Comparison of ENCODE assay signal across 23 mouse cellular contexts in genomic region chr9:21402764-21403253, GRCm38 (mm10). TPM values are rescaled to one million over a fixed set of nuclear protein-coding genes. Genes with fewer than 3 reads are reported as not detected.
DNase-seq lines count a peak whose midpoint lies in the region; ATAC-seq and TF ChIP-seq lines count a peak whose summit lies in the region.
"Had no signal": no experiment of that assay in that cellular context is flagged by ENCODE, and none has a peak within 500 bp of the region (broad histone marks: within the 10 kb centered on the region; RNA-seq: fewer than 3 reads in every experiment).

No protein-coding gene starts in this region.

- no peak; a peak in 1 of 4 replicates for TF ChIP-seq POLR2A in MEL (IDR thresholded peaks at IDR 0.05; ENCODE audit: control insufficient read depth in 1 of 2, insufficient read depth in 1 of 2, low read depth in 1 of 2, low read length in 2 of 2, poor library complexity in 1 of 2)

- peaks cover 93% of the 10 kb centered on the region for H3K36me3 ChIP-seq in heart, embryonic 14.5 days (ENCODE audit: control insufficient read depth, insufficient read depth, low read length)
- peaks cover 94% of the 10 kb centered on the region for H3K36me3 ChIP-seq in heart, embryonic 10.5 days
- H3K36me3 ChIP-seq in heart, postnatal 0 days (replicated peaks; ENCODE audit: control insufficient read depth, insufficient read depth, low read length) = peaks cover 86% of the 10 kb centered on the region
- peaks cover 0 to 57% of the 10 kb centered on the region in 2 experiments; a peak in 2 of 4 replicates for H3K36me3 ChIP-seq in MEL (ENCODE audit: control insufficient read depth in 1 of 2, insufficient read depth in 2 of 2, low read length in 2 of 2)

- H3K4me1 ChIP-seq in heart, embryonic 14.5 days (ENCODE audit: control insufficient read depth in 2 of 2, insufficient read depth in 2 of 2, low read length in 2 of 2) = peaks cover 5 to 11% of the 10 kb centered on the region in 2 experiments; a peak in 3 of 4 replicates
- H3K4me1 ChIP-seq in heart, embryonic 10.5 days = peaks cover 10% of the 10 kb centered on the region
- peaks cover 16% of the 10 kb centered on the region for H3K4me1 ChIP-seq in heart, postnatal 0 days (ENCODE audit: control insufficient read depth, insufficient read depth)
- no peaks in the 10 kb centered on the region for H3K4me1 ChIP-seq in MEL (ENCODE audit: control insufficient read depth in 1 of 2, insufficient read depth in 2 of 2, low read length in 2 of 2)
- H3K4me1 ChIP-seq: forebrain, embryonic 10.5 days; forebrain, embryonic 13.5 days had no signal

- H3K4me2 ChIP-seq in heart, embryonic 14.5 days (ENCODE audit: low read length) = no peak overlapping the region
- no peak overlapping the region for H3K4me2 ChIP-seq in heart, postnatal 0 days (ENCODE audit: low read depth, low read length)
- H3K4me2 ChIP-seq: forebrain, embryonic 13.5 days; hindbrain, embryonic 14.5 days had no signal

- ATAC-seq in heart, embryonic 14.5 days (ENCODE audit: insufficient number of reproducible peaks, insufficient read depth, low FRiP score, low read depth) = peak; percentile 35; the same call in 1 of the 2 replicates
- ATAC-seq in heart, postnatal 0 days (ENCODE audit: insufficient read depth, low read depth) = peak; percentile 77
- ATAC-seq: activated CD4-positive, CD25-positive, alpha-beta regulatory T cell, adult 4 months; CD4-positive, CD25-positive, alpha-beta regulatory T cell, adult 4 months; forebrain, embryonic 13.5 days; forebrain, embryonic 16.5 days; hindbrain, postnatal 0 days; inflammation-experienced regulatory T-cells, adult 6 months; intestine, postnatal 0 days had no signal

- no peaks in the 10 kb centered on the region for H3K79me2 ChIP-seq in MEL (ENCODE audit: control insufficient read depth, insufficient read depth, low read length, poor library complexity)

- H3K9ac ChIP-seq in heart, embryonic 14.5 days (ENCODE audit: low read length) = no peak overlapping the region
- H3K9ac ChIP-seq in heart, postnatal 0 days (replicated peaks; ENCODE audit: low read depth, low read length) = no peak overlapping the region
- no peak overlapping the region for H3K9ac ChIP-seq in MEL (ENCODE audit: control insufficient read depth, low read depth, low read length, poor library complexity, severe bottlenecking)
- H3K9ac ChIP-seq: forebrain, embryonic 13.5 days; hindbrain, embryonic 14.5 days had no signal

- no peak for TF ChIP-seq CTCF in heart, postnatal 0 days (IDR thresholded peaks at IDR 0.05; ENCODE audit: low read depth)
- TF ChIP-seq CTCF in MEL (IDR thresholded peaks at IDR 0.05 in 2 of 3, conservative IDR thresholded peaks at IDR 0.05 in 1 of 3; ENCODE audit: control insufficient read depth in 1 of 3, insufficient read depth in 1 of 3, low read depth in 2 of 3, low read length in 3 of 3, poor library complexity in 1 of 3, severe bottlenecking in 1 of 3) = no peak

- no peaks in the 10 kb centered on the region for H3K27me3 ChIP-seq in heart, embryonic 14.5 days (ENCODE audit: control insufficient read depth, insufficient read depth, low read length)
- H3K27me3 ChIP-seq in heart, embryonic 10.5 days (ENCODE audit: insufficient read depth, poor library complexity, severe bottlenecking) = no peaks in the 10 kb centered on the region
- H3K27me3 ChIP-seq in heart, postnatal 0 days (ENCODE audit: control insufficient read depth, insufficient read depth, low read length) = no peaks in the 10 kb centered on the region
- H3K27me3 ChIP-seq in MEL (ENCODE audit: control insufficient read depth in 1 of 2, insufficient read depth in 2 of 2, low read length in 2 of 2) = no peaks in the 10 kb centered on the region
- H3K27me3 ChIP-seq: forebrain, embryonic 13.5 days had no signal

- DNase-seq in heart, embryonic 10.5 days (ENCODE audit: low spot score) = no peak
- DNase-seq in heart, postnatal 0 days (ENCODE audit: low spot score) = peak; percentile 44
- DNase-seq in heart, adult 18-20 months = no peak
- no peak for DNase-seq in MEL (ENCODE audit: low read depth, low spot score)
- DNase-seq in heart, postnatal 4 days = peak; percentile 67
- DNase-seq: adrenal gland, adult 8-10 months; adrenal gland, postnatal 25 days; cerebellum, adult 11-12 months; cerebellum, adult 8-10 months; cerebellum, postnatal 10 days; gastrocnemius, postnatal 10 days; gastrocnemius, postnatal 36 days; kidney, adult 2 months had no signal

- no peaks in the 10 kb centered on the region for H3K9me3 ChIP-seq in heart, embryonic 14.5 days (ENCODE audit: control insufficient read depth, low read length)
- no peaks in the 10 kb centered on the region for H3K9me3 ChIP-seq in heart, embryonic 10.5 days
- no peaks in the 10 kb centered on the region for H3K9me3 ChIP-seq in heart, postnatal 0 days (replicated peaks; ENCODE audit: control insufficient read depth, low read length)
- H3K9me3 ChIP-seq in MEL (replicated peaks; ENCODE audit: insufficient read depth, low read length) = no peaks in the 10 kb centered on the region
- H3K9me3 ChIP-seq: forebrain, embryonic 10.5 days; forebrain, embryonic 13.5 days had no signal

- TF ChIP-seq EP300 in heart, postnatal 0 days (IDR thresholded peaks at IDR 0.05; ENCODE audit: low read depth) = 0 out of 2 replicates have a peak, but pooled peaks have one; percentile 21
- no peak for TF ChIP-seq EP300 in MEL (IDR thresholded peaks at IDR 0.05; ENCODE audit: low read depth in 1 of 2, low read length in 2 of 2)

- 47% methylated on average over 11 of the region's 11 CpGs for WGBS in heart, embryonic 14.5 days
- WGBS in heart, embryonic 10.5 days = 68% methylated on average over 11 of the region's 11 CpGs
- 35% methylated on average over 11 of the region's 11 CpGs for WGBS in heart, postnatal 0 days

- TF ChIP-seq RAD21 in MEL (IDR thresholded peaks at IDR 0.05; ENCODE audit: low read depth, low read length) = no peak

- peak overlapping the region in 1 of 2 experiments; percentile 24; a peak in 2 of 4 replicates for H3K27ac ChIP-seq in heart, embryonic 14.5 days (replicated peaks in 1 of 2; ENCODE audit: control insufficient read depth in 1 of 2, insufficient read depth in 1 of 2, low read depth in 2 of 2, low read length in 2 of 2)
- no peak overlapping the region for H3K27ac ChIP-seq in heart, embryonic 10.5 days
- H3K27ac ChIP-seq in heart, postnatal 0 days (ENCODE audit: low read depth) = peak overlapping the region; percentile 31; the same call in 1 of the 2 replicates
- no peak overlapping the region for H3K27ac ChIP-seq in MEL (ENCODE audit: control insufficient read depth, low read depth, low read length)
- H3K27ac ChIP-seq: forebrain, embryonic 10.5 days; forebrain, embryonic 13.5 days; hindbrain, embryonic 14.5 days; hindbrain, postnatal 0 days had no signal

- no peak overlapping the region for H3K4me3 ChIP-seq in heart, embryonic 14.5 days (ENCODE audit: control insufficient read depth in 1 of 2, insufficient read depth in 1 of 2, low read depth in 1 of 2, low read length in 2 of 2)
- no peak overlapping the region for H3K4me3 ChIP-seq in heart, embryonic 10.5 days
- H3K4me3 ChIP-seq in heart, postnatal 0 days (ENCODE audit: low read depth, low read length) = no peak overlapping the region
- H3K4me3 ChIP-seq in MEL (ENCODE audit: control insufficient read depth in 1 of 2, insufficient read depth in 1 of 2, low read depth in 2 of 2, low read length in 2 of 2) = no peak overlapping the region
- H3K4me3 ChIP-seq: forebrain, embryonic 10.5 days; forebrain, embryonic 13.5 days had no signal

TF ChIP-seq in MEL, 35 proteins besides CTCF, POLR2A, EP300 and RAD21:
- no peak for TF ChIP-seq NRF1 (IDR thresholded peaks at IDR 0.05; ENCODE audit: insufficient read depth, low read depth, low read length, poor library complexity, severe bottlenecking)
- TF ChIP-seq TAL1 (IDR thresholded peaks at IDR 0.05; ENCODE audit: low read length) = no peak
- TF ChIP-seq MXI1 (IDR thresholded peaks at IDR 0.05; ENCODE audit: low read depth, low read length) = 0 out of 2 replicates have a peak, but pooled peaks have one; percentile 30

RNA-seq across cellular contexts. Expression of gene Qtrt1, which starts 8.8 kb away (rescaled TPM):
- 22.7 and 24.3 TPM in 2 replicates for polyA plus RNA-seq in heart, embryonic 14.5 days (2014; fragmentation: Nextera tagmentation; extraction: Ambion mirVana)
- polyA plus RNA-seq in heart, embryonic 10.5 days (2016; fragmentation: Nextera tagmentation; extraction: Ambion mirVana) = 38.9 and 51.3 TPM in 2 replicates
- total RNA-seq in heart, postnatal 0 days (2014; rRNA removed; ENCODE audit: low replicate concordance) = 34.3 and 39.7 TPM in 2 replicates
- polyA plus RNA-seq in heart, postnatal 0 days (2015; fragmentation: Nextera tagmentation; extraction: Ambion mirVana) = 15.5 and 15.6 TPM in 2 replicates
- 10 to 100 TPM in 1 of 2 experiments, 1 to 10 TPM in 1; 7.7 to 11.3 TPM for total RNA-seq in heart, adult 18-20 months (2021)
- 173 and 199 TPM in 2 replicates for total RNA-seq in MEL (2012; rRNA removed)
- 100 to 1,000 TPM in 1 of 2 experiments, not detected in 1; 244 TPM for polyA plus RNA-seq in MEL (2012; ENCODE audit: insufficient read depth in 1 of 2, insufficient read length in 2 of 2, low read depth in 1 of 2, low replicate concordance in 2 of 2, missing spikeins in 1 of 2)
- total RNA-seq in heart, postnatal 4 days (2021) = 10 to 100 TPM; 11.3 to 13.3 TPM

RNA-seq across cellular contexts. Expression of gene Dnm2, which starts 21.9 kb away (rescaled TPM):
- 57.1 and 58.2 TPM in 2 replicates for polyA plus RNA-seq in heart, embryonic 14.5 days (2014; fragmentation: Nextera tagmentation; extraction: Ambion mirVana)
- polyA plus RNA-seq in heart, embryonic 10.5 days (2016; fragmentation: Nextera tagmentation; extraction: Ambion mirVana) = 81.6 and 92.1 TPM in 2 replicates
- 78.3 and 95.8 TPM in 2 replicates for total RNA-seq in heart, postnatal 0 days (2014; rRNA removed; ENCODE audit: low replicate concordance)
- 56.8 and 61.1 TPM in 2 replicates for polyA plus RNA-seq in heart, postnatal 0 days (2015; fragmentation: Nextera tagmentation; extraction: Ambion mirVana)
- total RNA-seq in heart, adult 18-20 months (2021) = 10 to 100 TPM; 58.1 to 65.1 TPM
- total RNA-seq in MEL (2012; rRNA removed) = 110 and 117 TPM in 2 replicates
- polyA plus RNA-seq in MEL (2012; ENCODE audit: insufficient read depth in 1 of 2, insufficient read length in 2 of 2, low read depth in 1 of 2, low replicate concordance in 2 of 2, missing spikeins in 1 of 2) = 100 to 1,000 TPM; 237 to 832 TPM
- 10 to 100 TPM; 83.9 to 86.7 TPM for total RNA-seq in heart, postnatal 4 days (2021)

RNA-seq across cellular contexts. Expression of gene Ilf3, which starts 35.1 kb away (rescaled TPM):
- 103 and 109 TPM in 2 replicates for polyA plus RNA-seq in heart, embryonic 14.5 days (2014; fragmentation: Nextera tagmentation; extraction: Ambion mirVana)
- 166 and 197 TPM in 2 replicates for polyA plus RNA-seq in heart, embryonic 10.5 days (2016; fragmentation: Nextera tagmentation; extraction: Ambion mirVana)
- 34.7 and 37.3 TPM in 2 replicates for total RNA-seq in heart, postnatal 0 days (2014; rRNA removed; ENCODE audit: low replicate concordance)
- 53.6 and 58.4 TPM in 2 replicates for polyA plus RNA-seq in heart, postnatal 0 days (2015; fragmentation: Nextera tagmentation; extraction: Ambion mirVana)
- 10 to 100 TPM; 25.2 to 28.5 TPM for total RNA-seq in heart, adult 18-20 months (2021)
- total RNA-seq in MEL (2012; rRNA removed) = 210 and 235 TPM in 2 replicates
- 100 to 1,000 TPM in 1 of 2 experiments, 10 to 100 TPM in 1; 67.4 to 519 TPM for polyA plus RNA-seq in MEL (2012; ENCODE audit: insufficient read depth in 1 of 2, insufficient read length in 2 of 2, low read depth in 1 of 2, low replicate concordance in 2 of 2, missing spikeins in 1 of 2)
- 10 to 100 TPM; 79.5 to 80.1 TPM for total RNA-seq in heart, postnatal 4 days (2021)

Comparison
In these comparisons a context has a peak if more than half of its experiments do, and no peak if none do; other contexts are left out.
1. DNase-seq: peak in heart, postnatal 0 days (single experiment) and heart, postnatal 4 days (single experiment); none in heart, embryonic 10.5 days (single experiment), heart, adult 18-20 months (0 of 2) and MEL (single experiment).